Mouse (Mus musculus) neutrophil, adult 5-6 weeks (primary cell): ENCODE data around the gene Proser3. TPM values are rescaled to one million over a fixed set of nuclear protein-coding genes. Genes with fewer than 3 reads are reported as not detected.

Experiments used
- ATAC-seq: fragments of 151-379, 151-347 bp; 2 replicates; pipeline ENCODE4 v1.8.0; 2017; ENCODE audit warnings: mild to moderate bottlenecking, moderate TSS enrichment; ENCODE audit not compliant: insufficient number of reproducible peaks, poor library complexity, low FRiP score, severe bottlenecking; ENCODE audit errors: extremely low read depth
- total RNA-seq: library from RNA; stranded (forward); fragments of 200-1000 nt; gene quantifications from 2 replicates; pipeline ENCODE4 v1.2.3, GENCODE M21; 2017

Gene Proser3
- 6.8 and 7.8 TPM in 2 replicates for total RNA-seq

DNA sequence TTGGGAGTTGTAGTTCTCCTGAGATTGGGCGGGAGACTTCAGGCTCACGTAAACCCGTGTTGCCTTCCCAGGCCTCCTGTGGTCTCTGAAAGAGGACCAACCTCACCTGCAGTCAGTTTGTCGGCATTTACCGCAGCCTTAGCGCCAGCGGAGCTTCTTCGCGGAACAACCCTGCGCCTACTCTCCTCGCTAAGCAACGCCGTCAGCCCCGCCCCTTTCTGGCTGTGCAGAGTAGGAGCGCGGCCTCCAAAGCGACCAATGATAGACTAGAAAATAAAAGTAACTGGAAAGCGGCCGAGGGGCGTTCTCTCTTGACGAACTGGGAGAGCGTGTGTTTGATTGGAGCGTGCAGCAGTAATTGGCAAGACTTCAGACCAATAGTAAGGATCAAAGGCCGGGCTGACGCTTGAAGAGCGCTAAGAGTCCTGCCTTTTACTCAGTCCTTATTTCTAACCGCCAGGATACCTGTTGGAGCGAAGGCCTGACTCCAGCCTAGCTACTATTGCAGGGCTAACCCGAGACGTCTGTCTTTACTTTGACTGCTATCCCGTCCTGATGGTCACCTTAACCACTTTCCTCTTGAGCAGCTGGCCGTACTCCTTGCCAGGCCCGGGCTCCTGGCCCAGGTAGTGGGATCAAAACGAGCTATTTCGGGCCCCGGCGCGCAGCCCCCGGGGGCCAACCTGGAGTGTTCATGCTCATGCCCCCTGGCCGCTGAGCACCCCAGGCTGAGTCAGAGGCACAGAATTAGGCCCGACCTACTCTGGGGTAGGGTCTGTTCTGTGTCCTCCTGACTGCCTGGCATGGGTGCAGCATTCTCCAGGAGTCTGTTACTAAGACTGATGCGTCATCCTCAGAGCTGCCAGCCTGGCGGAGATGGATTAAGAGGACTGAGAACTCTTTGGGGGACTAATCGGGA, at the start of gene Proser3, which contains the start of gene Hspb6:
Proser3 (minus strand) TSS at position 198 of the 919 bp plus-strand sequence.
Hspb6 (plus strand) TSS at position 77 of the 919 bp plus-strand sequence.
- peak; percentile 95 for ATAC-seq

DNA sequence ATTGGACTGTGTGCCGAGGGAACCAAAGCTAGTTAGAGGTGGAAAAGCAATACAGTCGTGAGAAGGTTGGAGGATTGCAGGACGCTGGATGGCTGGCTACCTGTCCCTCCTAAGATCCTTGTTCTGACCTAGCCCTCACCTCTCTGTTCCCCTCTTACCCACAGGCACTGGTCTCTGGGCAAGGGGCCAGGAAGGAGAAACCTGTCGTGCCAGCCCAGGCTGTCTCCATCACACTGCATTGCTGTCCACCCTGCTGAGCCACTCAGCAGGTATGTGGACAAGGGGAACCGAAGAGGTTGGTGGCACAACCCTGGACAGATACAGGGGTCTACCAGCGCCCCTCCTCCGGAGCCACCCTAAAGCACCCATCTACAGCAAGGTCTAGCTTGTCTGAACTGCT, 48.6 kb upstream of the Proser3 start:
- ATAC-seq = no peak

DNA sequence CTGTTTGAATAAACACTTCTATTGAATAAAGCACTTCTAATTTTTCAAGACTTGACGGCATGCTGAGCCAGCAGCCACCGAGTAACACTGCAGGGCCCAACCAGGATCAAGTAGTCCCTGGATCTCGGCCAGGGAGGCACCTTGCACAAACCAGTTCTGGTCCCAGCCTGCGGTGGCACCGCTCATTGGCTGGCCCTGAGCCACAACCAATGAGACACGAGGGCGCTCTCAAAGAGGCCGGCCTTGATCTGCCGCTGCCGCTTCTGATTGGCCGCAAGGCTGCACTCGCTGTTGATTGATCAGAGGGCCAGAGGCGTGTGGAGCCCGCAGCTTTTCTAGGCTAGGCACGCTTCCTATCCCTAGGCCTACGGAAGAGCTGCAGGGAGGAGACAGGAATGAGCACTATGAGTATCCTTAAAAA, 47.8 kb upstream of the Proser3 start:
- ATAC-seq = peak; percentile 62; the same call in 1 of the 2 replicates

DNA sequence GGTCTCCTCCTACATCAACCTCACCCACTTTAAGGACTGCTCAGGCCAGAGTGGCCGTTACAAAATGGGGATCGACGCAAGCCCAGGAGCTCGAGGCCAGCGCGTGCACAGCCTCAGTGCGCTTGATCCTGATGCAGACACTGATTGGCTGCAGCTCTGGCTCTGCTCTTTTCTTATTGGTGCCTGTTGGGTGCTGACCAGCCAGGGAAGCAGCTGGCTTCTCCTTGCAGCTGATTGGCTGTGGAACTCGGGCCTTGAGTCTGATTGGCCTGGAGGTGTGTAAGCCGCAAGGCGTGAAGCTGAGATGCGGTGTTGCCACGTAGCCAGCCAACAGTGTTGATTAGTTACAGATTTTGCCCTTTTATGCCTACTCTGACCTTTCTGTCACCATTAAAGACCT, 46.7 kb upstream of the Proser3 start, which contains the start of gene Zbtb32:
Zbtb32 (minus strand) TSS at position 124 of the 400 bp plus-strand sequence.
- ATAC-seq = no peak

DNA sequence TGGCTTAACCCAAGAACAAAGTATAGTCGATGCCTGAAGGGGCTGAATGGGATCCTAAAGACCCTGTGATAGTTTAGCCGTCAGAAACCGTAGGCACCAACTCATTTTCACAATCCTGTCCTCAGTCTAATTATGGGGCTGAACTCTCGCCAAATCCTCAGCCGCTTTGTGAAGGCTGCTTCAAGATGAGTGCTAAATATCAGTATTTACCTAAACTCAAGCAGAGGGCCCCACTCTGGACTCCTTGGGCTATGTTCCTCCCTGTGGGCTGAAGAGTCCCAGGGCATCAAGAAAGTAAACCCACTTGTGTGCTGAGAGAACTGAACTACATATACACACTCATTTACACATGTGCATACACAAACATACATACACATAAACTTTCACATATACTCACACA, 44.7 kb upstream of the Proser3 start:
- no peak for ATAC-seq

DNA sequence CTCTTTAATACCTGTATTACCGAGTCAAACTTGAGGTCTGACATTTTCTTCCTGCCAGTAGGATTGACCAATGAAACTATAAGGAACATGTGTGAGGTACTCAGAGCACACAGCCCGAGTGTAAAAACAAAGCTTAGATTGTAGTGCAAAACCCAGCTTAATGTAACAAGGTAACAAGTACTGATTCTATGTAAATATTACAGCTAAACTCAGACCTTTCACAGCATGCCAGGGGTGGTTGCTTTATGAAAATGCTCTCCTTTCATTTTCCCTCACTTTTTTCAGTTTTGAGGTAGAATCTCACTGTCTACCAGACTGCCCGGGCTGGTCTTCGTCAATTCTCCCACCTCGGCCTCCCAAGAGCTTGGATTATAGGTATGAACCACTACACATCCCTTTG, 44.0 kb upstream of the Proser3 start:
- ATAC-seq = no peak

DNA sequence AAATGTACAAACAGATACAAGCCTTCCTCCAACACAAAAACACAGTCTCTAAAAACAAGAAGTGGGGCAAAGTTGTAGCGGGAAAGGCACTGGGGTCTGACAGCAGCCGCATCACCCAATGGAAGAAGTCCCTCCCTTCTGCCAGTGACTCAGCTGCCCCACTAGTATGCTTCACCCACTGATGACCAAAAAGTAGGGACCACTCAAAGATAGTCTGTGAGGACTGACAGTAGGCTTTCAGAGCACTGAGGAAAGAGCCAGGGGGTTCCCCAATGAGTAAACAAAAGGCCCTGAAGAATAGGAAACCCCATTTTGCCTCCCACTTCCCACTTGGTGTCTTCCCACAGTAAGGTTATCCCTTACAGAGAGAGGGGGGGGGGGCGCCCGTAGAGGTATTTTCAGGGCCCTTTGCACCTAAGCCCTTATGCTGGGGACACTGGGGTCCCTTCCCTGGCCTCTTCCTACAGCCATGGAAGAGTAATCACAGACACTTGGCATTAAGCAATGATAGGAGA, 42.5 kb upstream of the Proser3 start:
- no peak for ATAC-seq

DNA sequence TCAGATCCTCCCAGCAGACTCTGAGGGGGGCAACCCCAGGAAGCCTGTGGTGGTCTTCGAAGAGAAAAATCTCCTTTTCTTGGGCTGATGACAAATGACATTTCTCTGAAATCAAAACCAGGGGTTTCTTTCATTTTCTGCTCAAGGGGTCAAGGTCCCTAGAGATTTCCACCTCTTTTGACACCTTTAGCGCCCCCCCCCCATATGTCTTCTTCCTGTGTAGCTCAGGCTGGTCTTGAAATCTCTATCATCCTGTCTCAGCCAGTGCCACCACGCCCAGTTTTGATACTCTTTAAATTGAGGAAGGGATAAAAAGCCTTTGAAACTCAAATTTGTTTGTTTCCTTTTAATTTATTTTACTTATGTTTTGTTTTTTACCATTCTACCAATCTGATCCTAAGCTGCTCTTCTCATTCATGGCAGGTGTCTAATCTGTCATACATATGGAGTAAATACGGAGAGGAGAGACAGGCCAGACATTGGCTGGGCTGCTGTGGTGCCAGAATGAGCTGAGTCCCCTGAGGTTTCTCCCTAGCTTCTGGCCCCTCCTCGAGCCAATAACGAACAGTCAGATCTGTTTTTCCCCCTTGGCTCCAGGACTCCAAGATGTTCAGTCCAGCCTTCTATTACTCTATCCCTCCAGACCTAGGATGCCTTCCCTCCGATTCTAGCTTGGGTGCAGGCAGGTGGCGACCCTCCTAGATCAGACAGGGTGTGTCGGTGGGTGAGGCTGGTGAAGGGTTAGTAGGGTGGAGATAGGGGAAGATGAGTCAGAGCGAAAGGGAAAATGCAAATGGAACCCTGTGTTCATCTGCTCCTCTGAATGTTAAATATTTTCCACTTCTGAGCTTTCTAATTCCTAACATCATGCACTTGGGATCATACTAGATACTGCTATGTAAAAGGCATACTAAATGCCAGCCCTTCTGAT, 41.7 kb upstream of the Proser3 start:
- ATAC-seq = no peak

DNA sequence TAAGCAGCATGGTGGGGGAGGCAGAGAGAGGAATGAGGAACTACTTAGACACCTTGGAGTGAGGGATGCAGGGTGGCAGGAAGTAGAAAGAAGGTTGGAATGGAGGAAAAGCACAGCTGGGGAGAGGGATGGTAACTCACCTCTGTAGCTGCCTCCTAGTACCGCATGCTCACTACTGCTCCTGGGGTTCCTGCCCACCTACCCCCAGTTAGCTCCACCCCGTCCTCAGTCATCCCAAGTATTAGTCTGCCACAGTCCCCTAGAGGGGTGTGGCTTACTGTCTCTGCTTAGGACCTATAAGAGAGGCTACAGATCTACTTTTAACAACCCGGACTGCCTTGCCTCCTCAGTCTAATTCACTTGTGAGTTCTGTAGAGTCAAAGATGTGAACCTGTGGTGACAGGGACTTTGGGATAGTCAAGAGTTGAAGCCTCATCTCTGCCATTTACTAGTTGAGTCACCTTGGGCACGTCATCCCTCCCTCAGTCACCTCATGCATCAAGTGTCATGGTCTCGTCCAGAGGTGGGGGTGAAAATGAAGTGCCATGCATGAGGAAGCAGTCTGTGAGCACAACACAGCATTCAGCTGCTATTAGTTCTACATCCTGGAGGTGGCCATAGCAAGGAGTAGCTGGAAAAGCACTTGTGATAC, 40.8 kb upstream of the Proser3 start:
- ATAC-seq = no peak

DNA sequence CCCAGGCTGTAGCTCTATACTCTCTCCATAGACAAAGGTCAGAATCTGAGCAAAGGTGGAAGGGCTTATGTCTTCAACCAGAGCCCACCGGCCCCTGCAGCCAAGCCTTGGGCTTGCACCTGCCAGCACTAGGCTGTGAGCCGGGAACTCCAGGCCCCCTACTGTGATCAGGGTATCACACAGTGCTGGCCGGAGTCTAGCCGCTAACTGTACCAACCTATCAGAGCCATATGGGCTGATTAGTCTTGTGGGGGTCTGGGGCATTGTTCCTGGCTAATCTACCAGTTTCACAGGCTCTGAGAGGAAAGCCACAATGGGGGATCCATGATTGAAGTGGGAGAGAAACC, 39.5 kb upstream of the Proser3 start:
- ATAC-seq = no peak

DNA sequence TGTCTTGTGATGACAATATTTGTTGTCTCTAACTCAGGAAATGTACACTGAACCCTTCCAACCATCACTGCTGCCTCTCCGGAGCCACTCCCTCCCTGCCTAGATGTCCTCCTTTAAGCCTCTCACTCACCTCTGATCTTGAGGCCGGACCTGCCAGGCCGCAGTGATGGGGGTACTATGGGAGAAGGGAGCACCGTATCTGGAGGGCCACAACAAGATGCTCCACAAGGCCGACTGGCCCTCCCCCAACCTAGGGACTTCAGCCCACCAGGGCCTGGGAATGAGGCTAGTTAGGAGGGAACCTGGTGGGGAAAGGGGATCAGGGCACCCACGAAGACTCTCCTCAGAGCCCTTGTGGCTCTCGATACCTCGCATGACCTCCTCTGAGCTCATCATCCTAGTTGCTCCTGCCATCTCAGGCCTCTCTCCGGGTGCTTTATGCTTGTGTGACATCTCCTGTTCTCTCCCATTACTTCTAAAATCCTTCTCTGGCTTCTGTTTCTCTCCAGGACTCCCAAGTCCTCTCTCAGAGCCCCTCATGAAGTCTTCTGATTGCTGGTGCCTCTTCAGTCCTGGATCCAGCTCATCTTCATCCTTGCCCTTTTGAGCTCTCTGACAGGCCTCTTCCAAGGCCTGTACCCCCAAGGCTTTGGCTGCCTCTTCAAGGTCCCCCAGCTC, 39.0 kb upstream of the Proser3 start:
- ATAC-seq = no peak

DNA sequence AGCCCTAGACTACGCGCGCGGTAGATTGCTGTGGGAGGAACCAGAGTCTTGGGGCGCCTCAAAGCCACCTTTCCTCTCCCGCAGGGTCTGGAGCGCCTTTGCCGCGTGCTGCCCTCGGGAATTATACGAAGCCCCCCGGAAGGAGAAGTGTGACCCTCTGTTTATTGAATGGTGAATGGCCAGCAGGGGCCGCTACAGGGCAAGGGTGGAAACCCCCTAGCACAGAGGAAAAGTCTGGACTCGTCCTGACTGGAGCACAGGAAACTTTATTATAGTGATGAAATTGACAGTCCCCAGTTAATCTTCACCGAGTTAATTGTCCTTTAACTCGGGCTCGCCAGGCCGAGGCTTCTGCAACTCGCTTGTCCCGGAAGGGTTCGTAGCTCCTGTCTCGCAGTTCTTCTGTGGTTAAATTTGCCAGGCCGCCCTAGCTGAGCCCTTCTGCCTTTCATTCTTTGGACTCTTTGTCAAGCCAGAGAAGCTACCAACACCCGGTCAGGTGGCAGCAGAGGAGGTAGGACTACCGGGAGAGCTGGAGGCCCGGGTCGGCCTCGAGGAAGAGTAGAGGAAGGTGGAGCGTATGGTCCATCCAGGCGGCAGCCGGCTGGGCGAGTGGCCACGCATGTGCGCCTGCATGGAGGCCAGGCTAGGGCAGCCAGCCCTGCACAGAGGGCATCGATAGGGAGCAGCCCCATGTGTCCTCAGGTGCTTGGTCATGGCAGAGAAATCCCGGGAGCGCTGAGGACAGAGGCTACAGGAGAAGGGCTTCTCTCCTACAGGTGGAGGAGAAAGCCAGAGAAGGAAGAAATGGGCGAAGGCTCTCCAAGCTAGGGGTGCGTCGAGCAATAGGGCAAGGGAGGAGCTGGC, 37.6 kb upstream of the Proser3 start:
- ATAC-seq = peak; percentile 36; the same call in 1 of the 2 replicates

DNA sequence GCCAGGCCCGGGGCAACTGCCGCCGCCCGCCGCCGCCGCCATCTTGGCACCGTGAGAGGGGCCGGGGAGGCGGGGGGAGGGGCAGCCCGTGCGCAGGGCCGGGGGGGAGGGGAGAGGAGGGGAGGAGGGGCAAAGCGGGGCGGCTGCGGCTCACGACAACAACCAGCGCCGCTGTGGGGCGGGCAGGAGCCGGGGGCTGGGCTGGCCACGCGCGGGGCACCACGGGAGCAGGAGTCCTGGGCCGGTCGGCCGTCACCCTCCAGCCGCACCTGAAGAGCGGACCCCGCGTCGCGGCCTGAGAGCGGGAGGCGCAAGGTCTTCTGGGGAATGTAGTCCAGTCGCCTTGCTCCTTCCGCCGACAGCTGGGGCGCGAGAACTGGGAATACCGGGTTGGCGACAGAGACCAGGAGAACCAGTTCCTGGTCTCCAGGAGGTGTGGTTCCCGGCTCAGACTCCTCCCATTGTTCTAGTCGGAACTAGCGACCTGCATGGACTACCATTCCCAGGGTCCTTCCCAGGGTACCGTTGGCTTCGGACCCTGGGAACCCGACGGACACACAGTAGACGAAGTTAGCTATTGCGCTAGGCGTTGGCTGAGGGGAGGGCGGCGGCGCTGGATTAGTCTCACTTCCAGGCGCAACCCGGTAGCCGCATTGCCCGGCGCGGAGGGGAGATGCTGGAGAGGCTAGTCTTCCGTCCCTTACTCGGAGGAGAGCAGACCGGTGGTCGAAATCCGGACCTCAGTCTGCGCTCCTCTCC, 36.8 kb upstream of the Proser3 start, which contains the start of gene Kmt2b:
Kmt2b (minus strand) TSS at position 51 of the 759 bp plus-strand sequence.
- ATAC-seq = peak; percentile 85

DNA sequence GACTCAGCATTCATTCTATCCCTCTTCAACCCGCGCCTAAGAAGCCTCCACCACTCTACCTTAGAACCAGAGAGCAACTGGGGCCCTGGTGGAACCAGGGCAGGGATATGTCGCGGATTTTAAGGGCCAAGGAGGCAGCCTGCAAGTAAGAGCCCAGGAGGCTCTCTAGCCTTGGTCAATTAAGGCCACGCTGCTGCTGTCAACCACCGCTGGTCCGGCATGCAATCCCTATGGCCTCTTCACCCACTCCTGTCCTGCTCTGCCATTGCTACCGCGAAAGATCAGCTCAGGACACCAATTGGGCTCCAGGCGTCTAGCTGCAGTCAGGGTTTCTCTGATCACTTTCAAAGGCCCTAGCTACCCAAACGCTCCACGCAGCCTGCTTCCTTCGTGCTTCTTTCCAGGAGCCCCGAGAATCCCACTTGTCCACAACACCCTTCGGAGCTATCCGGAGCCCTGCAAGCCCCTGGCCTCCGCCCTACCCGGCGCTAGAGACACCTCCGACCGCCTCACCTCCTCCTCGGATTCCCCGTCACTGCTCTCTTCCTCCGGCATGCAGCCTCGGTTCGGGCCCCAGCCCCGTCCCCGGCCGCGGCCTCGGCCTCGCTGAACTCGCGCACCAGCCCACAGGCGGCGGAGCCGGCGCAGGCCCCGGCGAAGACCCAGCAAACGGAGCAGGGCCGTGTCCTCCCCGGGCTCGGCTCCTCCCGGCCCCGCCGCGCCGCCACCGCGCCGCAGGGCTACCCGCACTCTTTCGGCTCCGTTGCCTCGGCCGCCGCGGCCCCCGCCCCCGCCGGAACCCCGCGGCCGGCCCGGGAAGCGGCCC, 36.0 kb upstream of the Proser3 start:
- no peak for ATAC-seq

DNA sequence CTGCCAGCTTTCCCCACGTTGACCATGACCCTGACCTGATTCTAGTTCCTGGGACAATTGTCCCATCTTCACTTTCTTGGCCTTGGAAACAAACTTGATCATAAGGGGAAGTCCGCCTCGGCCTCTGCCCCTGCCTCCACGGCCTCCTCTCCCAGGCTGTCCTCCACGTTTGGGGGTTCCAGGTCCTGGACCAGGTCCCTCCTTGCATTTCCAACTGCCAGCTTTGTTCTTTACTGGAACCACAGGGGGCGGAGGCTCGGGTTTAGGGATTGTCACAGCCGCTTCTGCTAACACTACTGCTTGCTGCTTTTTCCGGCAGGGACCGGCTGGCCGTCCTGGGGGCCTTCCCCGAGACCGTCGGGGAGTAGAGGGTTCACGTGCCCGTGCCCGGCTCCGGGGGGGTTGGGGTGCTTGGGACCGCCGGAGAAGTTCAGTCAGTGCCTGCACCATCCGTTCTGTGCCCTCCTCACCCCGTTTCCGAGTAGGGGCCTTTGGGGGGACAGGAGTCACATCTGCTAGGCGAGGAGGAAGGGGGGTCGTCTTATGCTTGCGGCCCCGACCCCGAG, 34.4 kb upstream of the Proser3 start:
- no peak for ATAC-seq

DNA sequence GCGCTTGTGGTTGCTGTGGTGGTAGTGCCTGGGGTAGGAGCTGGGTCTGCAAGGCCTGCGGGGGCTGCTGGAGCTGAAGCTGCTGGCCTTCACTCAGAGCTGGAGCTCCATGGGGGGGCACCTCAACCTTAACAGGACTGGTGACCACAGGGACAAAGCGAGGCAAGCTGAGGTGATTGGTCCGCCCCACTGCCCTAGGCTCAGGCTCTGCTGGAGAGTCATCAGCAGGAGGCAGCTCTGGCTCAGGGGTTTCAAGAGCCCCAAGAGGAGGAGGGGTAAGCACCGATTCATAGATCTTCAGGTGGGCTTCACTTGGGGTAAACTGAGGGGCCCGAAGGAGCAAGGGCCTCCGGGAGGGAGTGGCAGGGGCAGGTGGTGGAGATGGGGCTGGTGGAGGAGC, 33.1 kb upstream of the Proser3 start:
- no peak for ATAC-seq
